Mouse (Mus musculus) gastrocnemius, adult 2 months (tissue): ENCODE measurements around the gene Gcg. TPM values are rescaled to one million over a fixed set of nuclear protein-coding genes. Genes with fewer than 3 reads are reported as not detected.

Experiments used
- DNase-seq: peaks from one replicate; pipeline ENCODE4 v3.0.0; 2022
- H3K27ac ChIP-seq: fragments of 200-600 bp; 2 replicates; pipeline ENCODE4 v1.8.1; 2022; ENCODE audit warnings: mild to moderate bottlenecking
- H3K4me3 ChIP-seq: fragments of 200-600 bp; 2 replicates; pipeline ENCODE4 v1.8.1; 2022; ENCODE audit warnings: mild to moderate bottlenecking, moderate library complexity
- CTCF ChIP-seq: fragments of 200-600 bp; IDR thresholded peaks from 2 replicates; pipeline ENCODE4 v1.8.1; 2022; ENCODE audit warnings: antibody characterized with exemption, mild to moderate bottlenecking, moderate library complexity
- intact Hi-C: fragments of 180-260 bp; cut with DNase I; formaldehyde crosslinking; loops from one replicate; pipeline ENCODE4 v1.15.1; 2025
- total RNA-seq, 2 experiments: library from RNA; stranded (reverse); gene quantifications; 2 replicates each; pipeline ENCODE4 v1.2.3; 2021

Gcg gene
- total RNA-seq, 2 experiments from 2014 or later, result not detected

DNA sequence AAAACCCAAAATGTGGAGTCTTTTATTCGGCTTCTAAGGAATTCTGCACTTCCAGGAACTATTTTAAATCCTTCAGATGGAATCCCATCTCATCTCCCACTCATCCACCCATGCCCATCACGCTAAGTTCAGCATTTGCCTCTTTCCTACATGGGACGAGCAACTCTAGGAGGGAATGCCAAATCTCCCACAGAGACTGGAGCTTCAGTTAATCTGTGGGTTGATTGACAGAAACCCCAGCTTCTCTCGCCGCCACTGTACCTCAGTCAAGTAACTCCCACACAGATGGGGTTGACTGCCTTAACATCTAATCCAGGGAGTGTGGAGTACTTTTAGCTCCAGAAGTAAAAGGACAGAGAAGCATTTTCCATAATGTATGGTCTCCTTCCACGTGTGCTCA, 29.4 kb downstream of the Gcg start:
- no peak for TF ChIP-seq CTCF
- no peak for DNase-seq
- Histone ChIP-seq H3K27ac (no peak overlapping the region), H3K4me3 (no peak overlapping the region)
- intact Hi-C loops, result no loop called here

DNA sequence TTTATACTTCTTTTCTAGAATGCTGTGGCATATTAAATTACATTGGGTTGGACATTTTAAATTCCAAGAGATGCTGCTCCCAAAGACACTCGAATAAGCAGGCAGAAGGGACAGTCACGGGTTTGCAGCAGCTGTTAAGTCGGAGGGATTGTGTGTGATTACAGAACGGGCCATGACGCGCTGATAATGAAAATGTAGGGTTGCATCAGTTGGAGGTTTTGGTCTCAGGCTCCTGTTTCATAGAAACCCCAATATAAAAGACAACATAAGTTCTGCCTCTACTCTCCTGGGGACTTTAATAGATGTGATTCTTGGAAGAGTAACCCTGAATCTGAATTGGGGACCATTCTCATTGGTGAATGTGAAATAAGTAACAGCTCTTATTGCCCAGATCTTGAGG, 33.1 kb downstream of the Gcg start:
- Histone ChIP-seq H3K27ac (no peak overlapping the region), H3K4me3 (peak overlapping the region; percentile 39)
- no peak for DNase-seq
- intact Hi-C loops, result no loop called here
- TF ChIP-seq CTCF, result no peak

- H3K4me3 ChIP-seq, result peak overlapping the region; percentile 39
- intact Hi-C loops, result no loop called here
- DNase-seq, result no peak
- H3K27ac ChIP-seq, result no peak overlapping the region
- no peak for TF ChIP-seq CTCF
Observed at GRCm38 (mm10) chr2:62449692-62450346, 33.6 kb downstream of the Gcg start.

DNA sequence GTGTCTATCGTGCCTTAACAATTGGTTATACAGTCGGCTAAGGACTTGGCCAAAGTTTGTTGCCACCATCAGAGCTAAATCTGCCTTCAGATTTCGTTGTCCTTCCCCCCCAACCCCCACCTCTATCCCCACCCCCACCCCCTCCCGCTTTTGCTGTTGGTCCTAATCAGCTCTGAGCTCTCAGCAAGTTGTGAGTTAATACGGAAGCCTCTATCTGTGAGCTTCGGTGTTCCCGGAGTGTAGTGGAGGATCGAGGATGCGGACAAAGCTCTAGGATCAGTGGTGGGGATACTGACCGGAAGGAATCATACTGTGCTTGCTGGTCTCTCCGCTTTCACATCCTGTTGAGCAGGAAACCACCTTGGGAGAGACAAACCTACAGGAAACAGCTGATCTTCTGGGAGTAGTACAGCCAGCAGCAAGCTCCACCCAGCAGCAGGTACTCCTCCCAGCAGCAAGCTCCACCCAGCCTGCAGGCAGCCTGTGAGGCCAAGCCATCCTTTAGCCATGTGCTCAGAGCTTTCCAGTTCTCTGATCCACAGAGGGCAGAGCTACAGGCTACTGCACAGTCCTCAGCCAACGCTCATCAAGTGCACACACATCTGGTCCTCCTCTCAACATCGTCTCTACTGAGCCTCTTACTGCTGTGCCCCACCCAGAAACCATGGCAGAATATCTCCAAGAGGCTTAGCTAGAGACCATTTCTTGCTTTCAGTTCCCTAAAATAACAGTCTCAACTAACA, 42.5 kb downstream of the Gcg start:
- peak overlapping the region; percentile 55 for H3K4me3 ChIP-seq
- H3K27ac ChIP-seq, result peak overlapping the region; percentile 62
- peak; percentile 61 for DNase-seq
- intact Hi-C loops, result no loop called here
- no peak for TF ChIP-seq CTCF

DNA sequence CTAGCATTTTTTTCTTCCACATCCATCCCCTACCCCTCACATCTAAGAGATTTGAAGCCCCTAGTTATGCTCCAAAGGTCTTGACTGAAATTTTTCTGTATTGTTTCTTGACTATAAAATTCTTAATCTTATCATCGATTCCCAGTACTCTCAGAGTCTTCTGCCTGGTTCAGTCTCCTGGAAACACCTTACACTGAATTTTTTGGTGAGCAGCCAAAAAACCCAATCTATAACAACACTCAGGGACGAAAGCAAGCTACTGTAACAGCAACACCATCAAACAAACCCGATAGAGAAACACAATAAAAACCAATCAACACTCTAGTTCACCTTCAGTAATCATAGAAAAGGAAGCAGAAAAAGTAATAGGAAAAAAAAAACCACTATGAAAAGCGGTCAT, 43.4 kb downstream of the Gcg start:
- Histone ChIP-seq H3K27ac (no peak overlapping the region), H3K4me3 (no peak overlapping the region)
- DNase-seq, result no peak
- intact Hi-C loops, result no loop called here
- no peak for TF ChIP-seq CTCF

- intact Hi-C loops, result no loop called here
Observed at GRCm38 (mm10) chr2:62431245-62431795, 52.1 kb downstream of the Gcg start.

GRCm38 (mm10) chr2:62425941-62426340, 57.5 kb downstream of the Gcg start:
- TF ChIP-seq CTCF, result no peak
- peak; percentile 60 for DNase-seq
- intact Hi-C loops, result no loop called here
- no peak overlapping the region for H3K27ac ChIP-seq
- H3K4me3 ChIP-seq, result no peak overlapping the region

More at GRCm38 (mm10) chr2:62431245-62431795, 52.1 kb downstream of the Gcg start:
- Histone ChIP-seq H3K4me3 (no peak overlapping the region), H3K27ac (no peak overlapping the region)
- no peak for TF ChIP-seq CTCF
- DNase-seq, result no peak

Other genes with a start within 250 kb of the Gcg start
- gene Dpp4, start 71.4 kb downstream of the Gcg start, total RNA-seq, result 1 to 10 TPM; 4.6 to 5.2 TPM
- gene Fap, start 90.4 kb upstream of the Gcg start, total RNA-seq, result 1 to 10 TPM; 3.8 to 7.2 TPM
- gene Ifih1, start 162.6 kb upstream of the Gcg start, total RNA-seq, result 1 to 10 TPM; 2.0 to 3.2 TPM
- 1 to 10 TPM; 2.6 to 4.4 TPM for gene Gca, start 180.6 kb upstream of the Gcg start, total RNA-seq